In genomic region chr11:61855539-61855938, GRCm38 (mm10) we compare ENCODE assay signal across 8 mouse cellular contexts. TPM values are rescaled to one million over a fixed set of nuclear protein-coding genes. Genes with fewer than 3 reads are reported as not detected.
DNase-seq lines count a peak whose midpoint lies in the region; ATAC-seq and TF ChIP-seq lines count a peak whose summit lies in the region.

No protein-coding gene starts in this region.

- H3K27me3 ChIP-seq in kidney, embryonic 16.5 days (ENCODE audit: insufficient read depth, low read length), result no peaks in the 10 kb centered on the region
- no peaks in the 10 kb centered on the region for H3K27me3 ChIP-seq in hindbrain, embryonic 14.5 days (ENCODE audit: control insufficient read depth, insufficient read depth, low read length)
- H3K27me3 ChIP-seq in midbrain, postnatal 0 days (ENCODE audit: insufficient read depth, low read length), result no peaks in the 10 kb centered on the region

- no peaks in the 10 kb centered on the region for H3K4me1 ChIP-seq in kidney, embryonic 16.5 days (ENCODE audit: insufficient read depth, low read length)
- peaks cover 2% of the 10 kb centered on the region; the same call in 1 of the 2 replicates for H3K4me1 ChIP-seq in bone marrow, adult 2 months (ENCODE audit: control insufficient read depth, insufficient read depth, low read length)
- peaks cover 23% of the 10 kb centered on the region for H3K4me1 ChIP-seq in hindbrain, embryonic 14.5 days (replicated peaks; ENCODE audit: control insufficient read depth, insufficient read depth, low read length)
- H3K4me1 ChIP-seq in midbrain, postnatal 0 days (ENCODE audit: insufficient read depth, low read length), result peaks cover 5% of the 10 kb centered on the region; the same call in 1 of the 2 replicates

- peak overlapping the region; percentile 76 for H3K4me3 ChIP-seq in kidney, embryonic 16.5 days (ENCODE audit: low read length)
- peak overlapping the region; percentile 72 for H3K4me3 ChIP-seq in bone marrow, adult 2 months (replicated peaks; ENCODE audit: control insufficient read depth, low read depth, low read length)
- H3K4me3 ChIP-seq in hindbrain, embryonic 14.5 days (replicated peaks; ENCODE audit: low read length), result peak overlapping the region; percentile 72
- peak overlapping the region; percentile 60 for H3K4me3 ChIP-seq in midbrain, postnatal 0 days (ENCODE audit: low read depth, low read length)

- 47% methylated on average over 6 of the region's 6 CpGs for WGBS in kidney, embryonic 16.5 days
- 39% methylated on average over 6 of the region's 6 CpGs for WGBS in bone marrow, adult 2 months
- WGBS in hindbrain, embryonic 14.5 days, result 48% methylated on average over 6 of the region's 6 CpGs
- WGBS in midbrain, postnatal 0 days, result 36% methylated on average over 6 of the region's 6 CpGs

- no peak for DNase-seq in kidney, adult 9 months
- DNase-seq in hindbrain, embryonic 14.5 days (ENCODE audit: low spot score), result no peak
- no peak for DNase-seq in midbrain, postnatal 0 days (ENCODE audit: low spot score)
- DNase-seq in left cerebral cortex, postnatal 10 days (ENCODE audit: extremely low spot score in 1 of 2, low spot score in 2 of 2), result no peak
- DNase-seq in spleen, adult 18-20 months, result no peak
- DNase-seq in MN1 (ENCODE audit: low spot score), result no peak

- H3K4me2 ChIP-seq in kidney, embryonic 16.5 days (replicated peaks; ENCODE audit: low read depth, low read length), result peak overlapping the region; percentile 87
- H3K4me2 ChIP-seq in hindbrain, embryonic 14.5 days (replicated peaks), result peak overlapping the region; percentile 86
- peak overlapping the region; percentile 64 for H3K4me2 ChIP-seq in midbrain, postnatal 0 days (ENCODE audit: low read depth, low read length, poor library complexity, severe bottlenecking)

- H3K9ac ChIP-seq in kidney, embryonic 16.5 days (replicated peaks; ENCODE audit: low read length), result peak overlapping the region; percentile 97
- peak overlapping the region; percentile 99 for H3K9ac ChIP-seq in hindbrain, embryonic 14.5 days
- peak overlapping the region; percentile 90 for H3K9ac ChIP-seq in midbrain, postnatal 0 days (replicated peaks; ENCODE audit: low read length, poor library complexity, severe bottlenecking)

- intact Hi-C loops in left cerebral cortex, postnatal 10 days (cut with DNase I), result no loop called here

- TF ChIP-seq CTCF in bone marrow, adult 2 months (IDR thresholded peaks at IDR 0.05; ENCODE audit: control insufficient read depth, insufficient read depth, low read length), result no peak
- TF ChIP-seq CTCF in midbrain, postnatal 0 days (IDR thresholded peaks at IDR 0.05), result no peak

- H3K36me3 ChIP-seq in kidney, embryonic 16.5 days (ENCODE audit: insufficient read depth, low read length), result 0 out of 2 replicates have a peak, but pooled peaks cover 1% of the 10 kb centered on the region
- peaks cover 13% of the 10 kb centered on the region for H3K36me3 ChIP-seq in hindbrain, embryonic 14.5 days (replicated peaks; ENCODE audit: control insufficient read depth, insufficient read depth)
- no peaks in the 10 kb centered on the region for H3K36me3 ChIP-seq in midbrain, postnatal 0 days (ENCODE audit: insufficient read depth, low read length)

- TF ChIP-seq POLR2A in bone marrow, adult 2 months (IDR thresholded peaks at IDR 0.05; ENCODE audit: borderline replicate concordance, control insufficient read depth, low read depth, low read length), result no peak

- ATAC-seq in kidney, embryonic 16.5 days (ENCODE audit: low FRiP score, low TSS enrichment), result no peak
- no peak for ATAC-seq in hindbrain, embryonic 14.5 days (ENCODE audit: low FRiP score)
- ATAC-seq in midbrain, postnatal 0 days (ENCODE audit: low FRiP score), result no peak

- peak overlapping the region; percentile 82; the same call in 1 of the 2 replicates for H3K27ac ChIP-seq in kidney, embryonic 16.5 days (ENCODE audit: low read length)
- H3K27ac ChIP-seq in bone marrow, adult 2 months (ENCODE audit: control insufficient read depth, insufficient read depth, low read depth, low read length, poor library complexity), result peak overlapping the region; percentile 99; the same call in 1 of the 2 replicates
- H3K27ac ChIP-seq in hindbrain, embryonic 14.5 days, result peak overlapping the region; percentile 95
- peak overlapping the region; percentile 93 for H3K27ac ChIP-seq in midbrain, postnatal 0 days (ENCODE audit: low read depth, low read length)

- H3K9me3 ChIP-seq in kidney, embryonic 16.5 days (ENCODE audit: low read length), result no peaks in the 10 kb centered on the region
- no peaks in the 10 kb centered on the region for H3K9me3 ChIP-seq in hindbrain, embryonic 14.5 days (ENCODE audit: control insufficient read depth, low read length)
- H3K9me3 ChIP-seq in midbrain, postnatal 0 days (ENCODE audit: low read length), result no peaks in the 10 kb centered on the region

RNA-seq across cellular contexts. Expression of gene Ulk2, which starts 0.7 kb away (rescaled TPM):
- 10.3 and 12.1 TPM in 2 replicates for polyA plus RNA-seq in kidney, embryonic 16.5 days (2015; fragmentation: Nextera tagmentation; extraction: Ambion mirVana)
- 4.6 and 7.2 TPM in 2 replicates for polyA plus RNA-seq in bone marrow, adult 2 months (2011; ENCODE audit: insufficient read depth, insufficient read length, low replicate concordance, missing spikeins)
- 56.9 and 63.7 TPM in 2 replicates for polyA plus RNA-seq in hindbrain, embryonic 14.5 days (2014; fragmentation: Nextera tagmentation; extraction: Ambion mirVana)
- total RNA-seq in midbrain, postnatal 0 days (2014; rRNA removed), result 151 and 154 TPM in 2 replicates
- 35.5 and 38.2 TPM in 2 replicates for polyA plus RNA-seq in midbrain, postnatal 0 days (2015; fragmentation: Nextera tagmentation; extraction: Ambion mirVana)
- total RNA-seq in left cerebral cortex, postnatal 10 days (2021), result 100 to 1,000 TPM; 106 to 114 TPM
